Mouse (Mus musculus) heart, postnatal 0 days (tissue): ENCODE results near the gene Neurod2.

Experiments used
- CTCF ChIP-seq: IDR thresholded peaks from 2 replicates; pipeline ENCODE4 v1.5.1; 2016; ENCODE audit warnings: antibody characterized with exemption, control low read depth, low read depth
- EP300 ChIP-seq: IDR thresholded peaks from 2 replicates; pipeline ENCODE4 v1.6.1; 2016; ENCODE audit warnings: antibody characterized with exemption, low read depth

DNA sequence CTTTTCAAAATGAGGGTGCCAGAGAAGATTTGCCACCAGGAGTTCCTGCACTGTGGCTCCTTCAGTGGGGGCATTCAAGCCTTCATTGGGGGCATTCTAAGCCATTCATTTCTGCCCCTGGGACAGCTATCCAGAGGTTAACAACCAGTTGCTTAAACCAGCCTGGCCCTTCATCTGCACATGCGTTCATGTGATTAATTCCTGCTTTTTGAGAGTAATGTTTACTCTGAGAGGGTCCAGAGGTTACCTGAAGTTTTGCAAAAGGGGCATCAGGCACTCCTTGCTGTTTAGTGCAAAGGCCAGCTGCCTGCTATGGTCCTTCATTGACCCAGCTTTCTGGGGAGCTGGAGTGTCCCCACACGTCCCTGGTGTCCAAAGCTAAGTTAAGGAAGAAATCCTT lies 32.5 kb downstream of the Neurod2 start:
- no peak for TF ChIP-seq EP300
- TF ChIP-seq CTCF: no peak
